Mouse (Mus musculus): ENCODE results near the gene Rnf39. TPM values are rescaled to one million over a fixed set of nuclear protein-coding genes. Genes with fewer than 3 reads are reported as not detected.
"Not testable (repeated sequence)": the region's sequence is repeated elsewhere in the genome, so short reads cannot be mapped to it uniquely, and the experiment has no call there.

Gene Rnf39
- polyA plus RNA-seq, 3 experiments from 2014 or later: not detected

GRCm38 (mm10) chr17:36982253-36983155, 39.8 kb downstream of the Rnf39 start:
- ATAC-seq: peak; percentile 50

GRCm38 (mm10) chr17:36988475-36988874, 45.8 kb downstream of the Rnf39 start:
- no peak for ATAC-seq

- ATAC-seq: no peak
Measured at GRCm38 (mm10) chr17:36989437-36989836, 46.7 kb downstream of the Rnf39 start, which contains the start of gene H2-M5. TSS of gene H2-M5 (minus strand) at chr17:36989537.

- not testable (repeated sequence) for ATAC-seq
Measured at GRCm38 (mm10) chr17:36990630-36991029, 47.9 kb downstream of the Rnf39 start.

GRCm38 (mm10) chr17:36992336-36993104, 49.8 kb downstream of the Rnf39 start:
- ATAC-seq: peak; percentile 82

DNA sequence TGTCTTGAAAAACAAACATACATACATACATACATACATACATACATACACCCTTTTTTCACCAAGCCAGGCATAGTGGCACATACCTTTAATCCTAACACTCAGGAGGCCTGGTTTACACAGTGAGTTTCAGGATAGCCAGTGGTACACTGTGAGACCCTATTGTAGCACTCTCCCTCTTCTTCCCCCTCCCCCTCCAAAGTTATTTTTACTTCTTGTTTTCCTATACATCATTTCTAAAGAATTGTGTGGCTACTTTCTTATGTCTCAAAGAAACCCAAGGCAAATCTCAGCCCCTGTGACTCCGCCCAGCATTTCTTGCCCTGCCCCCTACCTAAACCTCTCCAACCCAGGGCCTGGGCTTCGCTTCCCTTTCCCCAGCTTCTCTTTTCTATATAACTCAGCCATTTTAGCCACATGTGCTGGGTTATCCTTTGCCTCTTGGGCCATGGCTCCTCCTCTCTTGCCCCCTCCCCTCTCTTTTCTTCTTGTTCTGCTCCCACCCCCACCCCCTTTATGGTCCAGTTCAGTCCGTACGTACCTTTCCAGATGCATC, 51.1 kb downstream of the Rnf39 start:
- no peak for ATAC-seq

DNA sequence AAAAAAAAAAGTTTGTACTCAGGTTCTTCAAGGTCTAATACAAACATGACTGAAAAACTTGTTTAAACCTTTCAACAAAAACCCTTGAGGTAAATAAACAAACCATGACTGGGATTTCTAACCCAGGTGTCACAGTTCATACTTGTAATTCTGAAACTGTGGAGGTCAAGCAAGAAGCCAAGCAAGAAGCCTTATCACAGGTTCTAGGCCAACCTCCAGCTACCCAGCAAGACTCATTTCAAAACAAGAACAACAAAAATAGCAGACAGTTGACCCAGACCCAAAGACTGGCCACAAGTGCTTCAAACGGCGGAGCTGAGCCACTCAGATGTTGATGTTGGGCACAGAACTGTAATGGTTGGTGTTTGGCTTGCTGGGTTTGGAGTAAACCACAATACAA, 51.8 kb downstream of the Rnf39 start:
- no peak for ATAC-seq

DNA sequence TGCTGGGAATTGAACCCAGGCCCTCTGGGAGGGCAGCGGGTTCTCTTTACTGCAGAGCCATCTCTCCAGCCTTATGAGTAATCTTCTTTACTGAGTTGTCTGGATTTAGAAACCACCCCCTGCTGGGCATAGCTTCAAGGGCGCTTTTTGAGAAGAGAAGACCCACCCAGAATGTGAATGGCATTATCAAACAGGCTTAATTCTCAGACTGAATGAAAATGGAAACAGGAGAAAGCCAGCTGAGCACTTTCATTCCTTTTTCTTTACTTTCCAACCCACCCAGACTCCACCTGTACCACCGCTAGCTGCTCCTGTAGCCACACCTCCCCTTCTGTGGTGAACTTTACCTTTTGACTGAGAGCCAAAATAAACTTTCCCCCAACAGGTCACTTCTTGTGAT, 52.7 kb downstream of the Rnf39 start:
- no peak for ATAC-seq

GRCm38 (mm10) chr17:36997033-36997735, 54.5 kb downstream of the Rnf39 start:
- ATAC-seq: no peak

Other genes starting within 250 kb of the Rnf39 start
- gene H2-M10.5, start 170.0 kb upstream of the Rnf39 start, polyA plus RNA-seq (2017; shearing (Covaris generic)): not detected
- not detected for gene H2-M10.6, start 130.7 kb upstream of the Rnf39 start, polyA plus RNA-seq (2017; shearing (Covaris generic))
- 10 to 100 TPM; 59.1 to 61.1 (median 60.5) TPM for gene Trim26, start 105.8 kb upstream of the Rnf39 start, polyA plus RNA-seq (2017; shearing (Covaris generic))
- gene Trim15, start 75.7 kb upstream of the Rnf39 start, polyA plus RNA-seq (2017; shearing (Covaris generic)): under 1 TPM; 0.32 to 0.47 (median 0.33) TPM
- gene Trim10, start 73.3 kb upstream of the Rnf39 start, polyA plus RNA-seq (2017; shearing (Covaris generic)): not detected
- not detected for gene Trim40, start 52.8 kb upstream of the Rnf39 start, polyA plus RNA-seq (2017; shearing (Covaris generic))
- gene Trim31, start 44.8 kb upstream of the Rnf39 start, polyA plus RNA-seq (2017; shearing (Covaris generic)): not detected
- 100 to 1,000 TPM; 206 to 226 (median 211) TPM for gene Ppp1r11, start 8.8 kb downstream of the Rnf39 start, polyA plus RNA-seq (2017; shearing (Covaris generic))
- gene Znrd1, start 15.6 kb downstream of the Rnf39 start, polyA plus RNA-seq (2017; shearing (Covaris generic)): 10 to 100 TPM; 71.2 to 90.2 (median 83.7) TPM
- 1 to 10 TPM; 2.7 to 8.0 (median 8.0) TPM for gene Znrd1as, start 15.7 kb downstream of the Rnf39 start, polyA plus RNA-seq (2017; shearing (Covaris generic))
- gene 2410137M14Rik, start 38.3 kb downstream of the Rnf39 start, polyA plus RNA-seq (2017; shearing (Covaris generic)): not detected
- gene H2-M5, start 46.6 kb downstream of the Rnf39 start, polyA plus RNA-seq (2017; shearing (Covaris generic)): under 1 TPM in 2 of 3 experiments, not detected in 1; 0.16 to 0.39 TPM
- gene Zfp57, start 58.2 kb downstream of the Rnf39 start, polyA plus RNA-seq (2017; shearing (Covaris generic)): not detected
- gene Mog, start 80.5 kb downstream of the Rnf39 start, polyA plus RNA-seq (2017; shearing (Covaris generic)): not detected
- 1 to 10 TPM; 4.1 to 8.0 (median 7.4) TPM for gene Gabbr1, start 103.0 kb downstream of the Rnf39 start, polyA plus RNA-seq (2017; shearing (Covaris generic))
- under 1 TPM in 2 of 3 experiments, not detected in 1; 0.16 to 0.20 TPM for gene Olfr90, start 145.6 kb downstream of the Rnf39 start, polyA plus RNA-seq (2017; shearing (Covaris generic))
- under 1 TPM in 1 of 3 experiments, not detected in 2; 0.15 TPM for gene Olfr91, start 155.4 kb downstream of the Rnf39 start, polyA plus RNA-seq (2017; shearing (Covaris generic))
- gene Olfr92, start 177.2 kb downstream of the Rnf39 start, polyA plus RNA-seq (2017; shearing (Covaris generic)): not detected
- gene Olfr93, start 218.6 kb downstream of the Rnf39 start, polyA plus RNA-seq (2017; shearing (Covaris generic)): not detected